Mouse (Mus musculus) adrenal gland, adult 18-20 months (tissue): ENCODE data around the gene Cldn19. TPM values are rescaled to one million over a fixed set of nuclear protein-coding genes. Genes with fewer than 3 reads are reported as not detected.

Source experiments
- DNase-seq, 2 experiments: peaks; one replicate each; pipeline ENCODE4 v3.0.0; 2021 to 2022; ENCODE audit warnings: low spot score in 2 of 2
- long read RNA-seq, 2 experiments: library from polyadenylated mRNA; stranded (forward); transcript quantifications; one replicate each; pipeline ENCODE4 v2.0.0; 2021
- total RNA-seq, 2 experiments: library from RNA; stranded (reverse); gene quantifications; 1 replicate in 1 of 2; 2 replicates in 1 of 2; pipeline ENCODE4 v1.2.3; 2021

Gene Cldn19
- total RNA-seq: under 1 TPM in 1 of 2 experiments, not detected in 1; 0.06 TPM
- long read RNA-seq, experiment 1: 0 reads
- long read RNA-seq, experiment 2: 0 reads

GRCm38 (mm10) chr4:119255351-119255750 lies at the start of gene Cldn19:
Gene Cldn19, plus strand, starts transcription at chr4:119255414.
- no peak for DNase-seq

- no peak for DNase-seq
These were observed 38.5 kb upstream of the Cldn19 start for GRCm38 (mm10) chr4:119216667-119217066.

GRCm38 (mm10) chr4:119218169-119218568 lies 37.0 kb upstream of the Cldn19 start, which contains the start of gene Tmem269:
Gene Tmem269, minus strand, starts transcription at chr4:119218217.
- no peak for DNase-seq

GRCm38 (mm10) chr4:119223696-119224095 lies 31.5 kb upstream of the Cldn19 start:
- peak in 1 of 2 experiments; percentile 40 for DNase-seq

- no peak for DNase-seq
These were observed 30.7 kb upstream of the Cldn19 start for GRCm38 (mm10) chr4:119224534-119224933.

- no peak for DNase-seq
These were observed 29.5 kb upstream of the Cldn19 start for GRCm38 (mm10) chr4:119225719-119226118.

GRCm38 (mm10) chr4:119226751-119227150 lies 28.5 kb upstream of the Cldn19 start:
- DNase-seq: no peak

GRCm38 (mm10) chr4:119232410-119233255 lies 22.6 kb upstream of the Cldn19 start, which contains the start of the genes AU022252 and P3h1:
Gene AU022252, minus strand, starts transcription at chr4:119232712.
Gene P3h1, plus strand, starts transcription at chr4:119232915.
- DNase-seq: peak; percentile 95 to 96

- peak; percentile 45 to 51 for DNase-seq
These were observed 21.8 kb upstream of the Cldn19 start for GRCm38 (mm10) chr4:119233256-119233901.

GRCm38 (mm10) chr4:119234348-119234747 lies 20.9 kb upstream of the Cldn19 start:
- DNase-seq: no peak

GRCm38 (mm10) chr4:119238661-119239060 lies 16.6 kb upstream of the Cldn19 start:
- no peak for DNase-seq

- DNase-seq: no peak
These were observed 16.0 kb upstream of the Cldn19 start for GRCm38 (mm10) chr4:119239181-119239682.

GRCm38 (mm10) chr4:119241664-119242063 lies 13.6 kb upstream of the Cldn19 start:
- DNase-seq: no peak

- DNase-seq: no peak
These were observed 12.6 kb upstream of the Cldn19 start for GRCm38 (mm10) chr4:119242571-119242970.

- DNase-seq: no peak
These were observed 10.6 kb upstream of the Cldn19 start for GRCm38 (mm10) chr4:119244468-119245240.

GRCm38 (mm10) chr4:119245556-119245955 lies 9.7 kb upstream of the Cldn19 start:
- DNase-seq: no peak

- no peak for DNase-seq
These were observed 9.3 kb upstream of the Cldn19 start for GRCm38 (mm10) chr4:119245961-119246360.

GRCm38 (mm10) chr4:119246688-119247225 lies 8.5 kb upstream of the Cldn19 start:
- no peak for DNase-seq

- peak; percentile 76 to 80 for DNase-seq
These were observed 7.6 kb upstream of the Cldn19 start for GRCm38 (mm10) chr4:119247462-119248235.

- no peak for DNase-seq
These were observed 6.7 kb upstream of the Cldn19 start for GRCm38 (mm10) chr4:119248407-119248965.
